Mouse (Mus musculus): ENCODE results near the gene St5.
A peak's percentile ranks its signal among the peaks of the same experiment; 100 is the strongest.

GRCm38 (mm10) chr7:109723697-109724096, 20.3 kb upstream of the St5 start, which contains the start of gene BC051019:
- TF ChIP-seq POLR2A (IDR thresholded peaks at IDR 0.05; ENCODE audit: borderline replicate concordance, extremely low read depth, low read depth, low read length) (0 out of 2 replicates have a peak, but pooled peaks have one; percentile 15), CTCF (IDR thresholded peaks at IDR 0.05; ENCODE audit: insufficient read depth, low read length) (no peak)
